Mouse (Mus musculus): ENCODE data around the gene Odf3l1. TPM values are rescaled to one million over a fixed set of nuclear protein-coding genes. Genes with fewer than 3 reads are reported as not detected.

Odf3l1 gene
- polyA plus RNA-seq, 1 experiment from 2014 or later: not detected

DNA sequence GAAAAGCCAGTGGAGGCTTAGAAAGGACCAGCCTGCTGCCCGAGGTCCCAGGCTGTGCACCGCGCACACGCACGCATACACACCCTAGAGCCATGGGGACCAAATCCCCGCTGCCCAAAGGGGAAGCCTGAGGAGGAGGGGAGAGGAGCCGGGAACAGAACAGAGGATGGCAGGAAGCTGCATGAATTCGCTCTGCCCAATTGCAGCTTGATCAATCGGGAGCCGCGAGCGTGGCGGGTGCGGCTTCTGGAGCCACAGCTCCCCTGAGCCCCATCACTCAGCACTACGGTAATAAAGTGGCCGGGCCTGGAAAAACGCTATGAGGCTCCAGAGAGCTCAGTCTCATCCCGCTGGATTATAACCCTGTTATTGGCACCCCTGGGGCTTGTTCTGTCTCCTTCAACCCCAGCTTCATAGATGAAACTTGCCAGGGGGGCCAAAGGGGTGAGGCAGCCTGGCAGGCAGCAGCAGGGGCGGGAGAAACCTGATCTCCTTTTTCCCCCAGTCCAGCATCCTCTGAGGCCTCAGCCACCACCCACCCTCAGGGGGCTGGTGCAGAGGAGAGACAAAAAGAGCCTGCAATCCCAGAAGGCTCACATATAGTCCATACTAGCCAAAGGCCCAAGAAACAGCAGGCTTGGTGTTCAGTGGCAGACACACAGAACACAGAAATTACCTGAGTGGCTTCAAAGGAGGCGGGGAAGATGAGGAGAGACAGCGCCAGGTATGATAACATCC lies 38.8 kb downstream of the Odf3l1 start:
- DNase-seq (ENCODE audit: low spot score) (peak; percentile 39), ATAC-seq (ENCODE audit: low FRiP score) (peak; percentile 37; the same call in 1 of the 2 replicates)
- H3K4me2 ChIP-seq (replicated peaks): peak overlapping the region; percentile 50
- no peaks in the 10 kb centered on the region for H3K9me3 ChIP-seq (ENCODE audit: control insufficient read depth, low read length)
- H3K4me1 ChIP-seq (replicated peaks; ENCODE audit: control insufficient read depth, insufficient read depth, low read length): peaks cover 23% of the 10 kb centered on the region
- H3K9ac ChIP-seq: peak overlapping the region; percentile 43; the same call in 1 of the 2 replicates
- H3K36me3 ChIP-seq (replicated peaks; ENCODE audit: control insufficient read depth, insufficient read depth): no peaks in the 10 kb centered on the region
- peak overlapping the region; percentile 18; the same call in 1 of the 2 replicates for H3K4me3 ChIP-seq (replicated peaks; ENCODE audit: low read length)
- H3K27me3 ChIP-seq (ENCODE audit: control insufficient read depth, insufficient read depth, low read length): no peaks in the 10 kb centered on the region
- H3K27ac ChIP-seq: peak overlapping the region; percentile 55; the same call in 1 of the 2 replicates
- WGBS: 9% methylated on average over 21 of the region's 21 CpGs

- Histone ChIP-seq H3K4me2 (replicated peaks) (peak overlapping the region; percentile 50; the same call in 1 of the 2 replicates), H3K9me3 (ENCODE audit: control insufficient read depth, low read length) (no peaks in the 10 kb centered on the region), H3K9ac (no peak overlapping the region), H3K4me3 (replicated peaks; ENCODE audit: low read length) (no peak overlapping the region), H3K27ac (no peak overlapping the region), H3K4me1 (replicated peaks; ENCODE audit: control insufficient read depth, insufficient read depth, low read length) (peaks cover 15% of the 10 kb centered on the region), H3K36me3 (replicated peaks; ENCODE audit: control insufficient read depth, insufficient read depth) (no peaks in the 10 kb centered on the region), H3K27me3 (ENCODE audit: control insufficient read depth, insufficient read depth, low read length) (no peaks in the 10 kb centered on the region)
- ATAC-seq (ENCODE audit: low FRiP score) (no peak), DNase-seq (ENCODE audit: low spot score) (peak; percentile 68)
- 5% methylated on average over 3 of the region's 3 CpGs for WGBS
Measured at GRCm38 (mm10) chr9:56824900-56825299, 39.6 kb downstream of the Odf3l1 start.

DNA sequence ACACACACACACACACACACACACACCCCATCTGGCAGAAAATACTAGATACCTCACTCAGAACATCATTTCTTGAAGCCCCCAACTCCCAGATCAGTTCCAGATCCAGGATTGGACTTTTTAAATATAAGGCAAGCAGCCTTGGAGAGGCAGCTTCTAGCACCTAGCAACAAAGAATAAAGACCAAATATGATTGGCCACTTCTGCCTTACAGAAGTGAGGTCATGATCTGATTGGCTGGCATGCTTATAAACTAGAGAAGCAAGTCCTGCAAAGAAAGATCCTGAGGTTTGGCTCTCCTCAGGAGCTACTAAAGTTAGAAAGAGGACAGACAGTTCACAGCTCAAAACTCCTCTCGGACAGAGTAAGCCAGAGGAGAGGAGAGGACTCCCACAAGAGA lies 53.6 kb downstream of the Odf3l1 start:
- Histone ChIP-seq H3K36me3 (replicated peaks; ENCODE audit: control insufficient read depth, insufficient read depth) (no peaks in the 10 kb centered on the region), H3K4me1 (replicated peaks; ENCODE audit: control insufficient read depth, insufficient read depth, low read length) (no peaks in the 10 kb centered on the region), H3K9me3 (ENCODE audit: control insufficient read depth, low read length) (no peaks in the 10 kb centered on the region), H3K27ac (no peak overlapping the region), H3K4me2 (replicated peaks) (no peak overlapping the region), H3K27me3 (ENCODE audit: control insufficient read depth, insufficient read depth, low read length) (no peaks in the 10 kb centered on the region; the same call in 1 of the 2 replicates), H3K9ac (no peak overlapping the region), H3K4me3 (replicated peaks; ENCODE audit: low read length) (no peak overlapping the region)
- no peak for DNase-seq (ENCODE audit: low spot score)
- WGBS: 82% methylated on average over 1 of the region's 1 CpGs
- ATAC-seq (ENCODE audit: low FRiP score): no peak

DNA sequence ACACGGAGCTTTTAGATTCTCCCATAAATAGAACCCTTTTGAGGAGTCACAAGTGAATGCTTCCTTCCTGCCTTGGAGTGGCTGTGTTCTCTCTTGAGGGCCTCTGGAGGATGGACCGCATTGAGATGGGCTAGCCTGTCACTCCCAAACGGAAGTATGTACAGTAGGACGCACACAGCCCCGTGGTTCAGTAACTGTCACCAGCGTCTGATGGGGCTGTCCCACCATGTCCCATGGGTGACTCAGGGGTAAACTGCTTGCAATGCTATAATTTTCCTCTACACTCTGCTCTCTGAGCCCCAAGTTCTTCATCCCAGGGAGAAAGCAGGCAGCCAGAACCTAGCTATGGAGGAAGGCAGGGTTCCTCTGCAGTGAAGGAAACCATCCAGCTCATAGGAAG lies 56.5 kb downstream of the Odf3l1 start:
- ATAC-seq (ENCODE audit: low FRiP score): no peak
- Histone ChIP-seq H3K9ac (no peak overlapping the region), H3K4me1 (replicated peaks; ENCODE audit: control insufficient read depth, insufficient read depth, low read length) (no peaks in the 10 kb centered on the region), H3K4me3 (replicated peaks; ENCODE audit: low read length) (no peak overlapping the region), H3K27ac (no peak overlapping the region), H3K27me3 (ENCODE audit: control insufficient read depth, insufficient read depth, low read length) (no peaks in the 10 kb centered on the region), H3K4me2 (replicated peaks) (no peak overlapping the region), H3K9me3 (ENCODE audit: control insufficient read depth, low read length) (no peaks in the 10 kb centered on the region), H3K36me3 (replicated peaks; ENCODE audit: control insufficient read depth, insufficient read depth) (no peaks in the 10 kb centered on the region)
- WGBS: 85% methylated on average over 6 of the region's 6 CpGs
- no peak for DNase-seq (ENCODE audit: low spot score)

GRCm38 (mm10) chr9:56803146-56803545 lies 61.3 kb downstream of the Odf3l1 start:
- H3K9ac ChIP-seq: no peak overlapping the region
- H3K4me2 ChIP-seq (replicated peaks): no peak overlapping the region
- H3K27me3 ChIP-seq (ENCODE audit: control insufficient read depth, insufficient read depth, low read length): peaks cover 14% of the 10 kb centered on the region; the same call in 1 of the 2 replicates
- WGBS: 77% methylated on average over 7 of the region's 7 CpGs
- DNase-seq (ENCODE audit: low spot score) (no peak), ATAC-seq (ENCODE audit: low FRiP score) (no peak)
- no peaks in the 10 kb centered on the region for H3K4me1 ChIP-seq (replicated peaks; ENCODE audit: control insufficient read depth, insufficient read depth, low read length)
- no peaks in the 10 kb centered on the region for H3K36me3 ChIP-seq (replicated peaks; ENCODE audit: control insufficient read depth, insufficient read depth)
- H3K4me3 ChIP-seq (replicated peaks; ENCODE audit: low read length): no peak overlapping the region
- H3K27ac ChIP-seq: no peak overlapping the region
- H3K9me3 ChIP-seq (ENCODE audit: control insufficient read depth, low read length): no peaks in the 10 kb centered on the region

Other genes starting within 250 kb of the Odf3l1 start
- 57.3 and 65.9 TPM in 2 replicates for gene Lingo1, start 68.2 kb downstream of the Odf3l1 start, polyA plus RNA-seq (2014; fragmentation: Nextera tagmentation; extraction: Ambion mirVana)
- 5.5 and 6.8 TPM in 2 replicates for gene Cspg4, start 354 bp upstream of the Odf3l1 start, polyA plus RNA-seq (2014; fragmentation: Nextera tagmentation; extraction: Ambion mirVana)
- gene Snx33, start 63.7 kb upstream of the Odf3l1 start, polyA plus RNA-seq (2014; fragmentation: Nextera tagmentation; extraction: Ambion mirVana): 2.1 and 2.4 TPM in 2 replicates
- gene Imp3, start 72.8 kb upstream of the Odf3l1 start, polyA plus RNA-seq (2014; fragmentation: Nextera tagmentation; extraction: Ambion mirVana): 73.4 and 78.1 TPM in 2 replicates
- 23.4 and 26.0 TPM in 2 replicates for gene Snupn, start 86.2 kb upstream of the Odf3l1 start, polyA plus RNA-seq (2014; fragmentation: Nextera tagmentation; extraction: Ambion mirVana)
- gene Ptpn9, start 130.2 kb upstream of the Odf3l1 start, polyA plus RNA-seq (2014; fragmentation: Nextera tagmentation; extraction: Ambion mirVana): 35.0 and 39.4 TPM in 2 replicates
- gene Sin3a, start 207.4 kb upstream of the Odf3l1 start, polyA plus RNA-seq (2014; fragmentation: Nextera tagmentation; extraction: Ambion mirVana): 28.2 and 29.7 TPM in 2 replicates